Mouse (Mus musculus): ENCODE data around the gene Mid1ip1.

Gene Mid1ip1

GRCm38 (mm10) chrX:10714696-10715140 is at the start of gene Mid1ip1:
Gene Mid1ip1 (plus strand): TSS chrX:10715013.
- DNase-seq (ENCODE audit: low spot score): peak; percentile 80

GRCm38 (mm10) chrX:10694455-10695180 is 20.2 kb upstream of the Mid1ip1 start:
- DNase-seq (ENCODE audit: low spot score): no peak

DNA sequence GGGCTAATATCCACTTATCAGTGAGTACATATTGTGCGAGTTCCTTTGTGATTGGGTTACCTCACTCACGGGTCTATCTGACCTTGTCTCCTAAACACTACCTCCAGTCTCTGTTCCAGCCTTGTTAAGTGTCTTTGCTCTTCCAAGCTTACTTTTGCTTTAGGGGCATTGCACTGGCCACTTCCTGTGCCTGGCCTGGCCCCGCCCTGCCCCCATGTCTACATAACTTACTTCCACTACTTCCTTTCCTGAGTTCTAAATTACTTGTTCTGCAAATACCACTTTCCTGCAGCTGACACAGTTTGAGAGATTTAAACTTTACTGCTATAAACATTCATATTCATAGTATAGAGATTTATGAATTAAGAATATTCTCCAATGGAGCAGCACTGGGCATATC is 8.1 kb upstream of the Mid1ip1 start:
- DNase-seq (ENCODE audit: low spot score): no peak

- no peak for DNase-seq (ENCODE audit: low spot score)
These were observed 775 bp upstream of the Mid1ip1 start for GRCm38 (mm10) chrX:10713839-10714637.

GRCm38 (mm10) chrX:10716917-10717763 is 2.3 kb downstream of the Mid1ip1 start:
- DNase-seq (ENCODE audit: low spot score): peak; percentile 91

DNA sequence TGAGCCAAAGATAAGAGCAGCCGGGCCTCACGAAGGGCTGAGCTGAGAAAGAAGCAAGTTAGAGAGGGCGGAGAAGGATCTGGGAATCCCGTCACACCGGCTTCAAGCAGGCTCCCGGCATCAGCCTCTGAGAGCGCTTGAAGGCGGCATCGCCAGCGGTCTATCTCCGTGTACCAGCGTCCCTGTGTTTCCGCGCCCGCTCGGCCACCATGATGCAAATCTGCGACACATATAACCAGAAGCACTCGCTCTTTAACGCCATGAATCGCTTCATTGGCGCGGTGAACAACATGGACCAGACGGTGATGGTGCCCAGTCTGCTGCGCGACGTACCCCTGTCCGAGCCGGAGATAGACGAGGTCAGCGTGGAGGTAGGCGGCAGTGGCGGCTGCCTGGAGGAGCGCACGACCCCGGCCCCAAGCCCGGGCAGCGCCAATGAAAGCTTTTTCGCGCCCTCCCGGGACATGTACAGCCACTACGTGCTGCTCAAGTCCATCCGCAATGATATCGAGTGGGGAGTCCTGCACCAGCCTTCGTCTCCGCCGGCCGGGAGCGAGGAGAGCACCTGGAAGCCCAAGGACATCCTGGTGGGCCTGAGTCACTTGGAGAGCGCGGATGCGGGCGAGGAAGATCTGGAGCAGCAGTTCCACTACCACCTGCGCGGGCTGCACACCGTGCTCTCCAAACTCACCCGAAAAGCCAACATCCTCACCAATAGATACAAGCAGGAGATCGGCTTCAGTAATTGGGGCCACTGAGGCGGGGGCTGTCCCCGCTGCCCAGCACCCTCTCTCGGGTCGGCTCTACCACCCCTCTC is 3.4 kb downstream of the Mid1ip1 start:
- DNase-seq (ENCODE audit: low spot score): peak; percentile 25

- DNase-seq (ENCODE audit: low spot score): peak; percentile 61
These were observed 4.2 kb downstream of the Mid1ip1 start for GRCm38 (mm10) chrX:10718838-10719539.

DNA sequence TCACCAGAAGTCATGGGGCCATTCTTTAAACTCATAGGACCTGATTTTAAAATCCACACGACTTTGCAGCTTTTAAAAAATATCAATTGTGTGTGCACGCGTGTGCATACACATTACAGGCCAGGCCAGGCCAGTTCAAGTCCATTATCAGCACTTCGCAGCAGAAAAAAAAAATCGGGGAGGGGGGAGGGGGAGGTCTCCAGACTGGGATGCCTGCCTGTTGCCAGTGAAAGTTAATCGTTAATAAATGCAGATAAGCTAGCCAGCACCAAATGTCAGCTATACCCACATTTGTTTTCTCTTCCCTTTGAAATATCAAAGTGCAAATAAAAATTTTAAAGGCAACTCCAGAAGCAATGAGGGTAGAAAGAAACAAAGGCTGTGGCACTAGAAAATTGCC is 5.6 kb downstream of the Mid1ip1 start:
- no peak for DNase-seq (ENCODE audit: low spot score)

- no peak for DNase-seq (ENCODE audit: low spot score)
These were observed 9.8 kb downstream of the Mid1ip1 start for GRCm38 (mm10) chrX:10724571-10724970.

GRCm38 (mm10) chrX:10729488-10729887 is 14.7 kb downstream of the Mid1ip1 start:
- DNase-seq (ENCODE audit: low spot score): no peak

DNA sequence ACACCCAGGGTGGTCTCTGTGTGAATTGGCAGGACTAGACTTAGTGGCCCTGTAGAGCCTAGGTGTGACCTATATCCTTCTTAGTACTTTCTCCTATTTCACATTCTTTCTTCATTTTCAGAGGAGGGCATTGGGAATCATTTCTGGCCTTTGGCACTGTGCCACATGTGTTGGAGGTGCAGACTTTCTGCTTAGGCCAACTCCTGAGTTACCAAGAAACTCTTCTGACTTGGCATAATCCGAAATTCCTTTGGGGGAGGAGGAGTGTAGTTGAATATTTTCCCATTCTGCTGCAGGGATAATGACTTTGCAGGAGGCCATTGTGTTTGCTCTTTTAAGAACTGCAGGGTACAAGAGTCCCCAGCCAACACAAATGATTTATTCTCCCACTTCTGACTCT is 19.6 kb downstream of the Mid1ip1 start:
- peak; percentile 17 for DNase-seq (ENCODE audit: low spot score)

DNA sequence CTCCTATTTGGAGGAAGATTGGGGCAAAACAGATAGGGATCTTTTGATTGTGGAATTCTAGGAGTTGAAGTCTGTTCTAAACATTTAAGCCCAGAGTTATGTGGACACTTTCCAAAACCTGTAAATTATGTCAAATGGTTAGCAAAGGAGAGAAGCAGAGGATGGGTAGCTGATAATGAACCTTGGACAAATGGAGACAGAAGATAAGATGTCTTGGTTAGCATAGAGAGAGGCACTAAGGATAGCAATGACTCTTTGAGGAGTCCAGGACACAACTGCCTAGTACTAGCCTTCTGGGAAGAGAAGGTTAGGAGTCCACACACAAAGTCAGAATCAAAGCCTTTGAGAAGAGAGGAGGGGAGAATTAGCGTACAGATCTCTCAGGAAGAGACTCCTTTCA is 20.1 kb downstream of the Mid1ip1 start:
- DNase-seq (ENCODE audit: low spot score): no peak

DNA sequence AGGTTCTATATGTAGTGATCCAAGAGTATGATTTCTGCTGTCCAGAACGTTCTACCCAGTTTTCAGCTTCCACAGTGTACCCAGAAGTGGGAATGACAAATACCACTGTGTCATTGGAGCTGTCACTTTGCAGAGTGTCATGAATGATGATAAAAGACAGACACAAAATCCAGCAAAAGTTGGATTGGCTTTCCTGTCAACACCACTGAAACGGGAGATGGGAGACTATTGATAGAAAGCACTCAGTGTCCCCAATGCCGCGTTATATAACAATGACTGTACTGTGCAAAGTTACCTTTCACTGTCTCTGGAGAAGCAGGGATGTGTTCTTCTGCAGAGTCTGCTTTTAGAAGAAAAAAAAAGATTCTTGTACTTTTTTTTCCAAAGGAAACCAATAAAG is 44.1 kb downstream of the Mid1ip1 start:
- no peak for DNase-seq (ENCODE audit: low spot score)

GRCm38 (mm10) chrX:10763476-10764016 is 48.7 kb downstream of the Mid1ip1 start:
- DNase-seq (ENCODE audit: low spot score): peak; percentile 17
